Mouse (Mus musculus) thymus, adult 2 months (tissue): ENCODE results near the gene Sntg2. TPM values are rescaled to one million over a fixed set of nuclear protein-coding genes. Genes with fewer than 3 reads are reported as not detected.

Experiments
- DNase-seq: peaks from one replicate; pipeline ENCODE4 v3.0.0; 2021
- H3K27ac ChIP-seq: fragments of 200-500 bp; 2 replicates; pipeline ENCODE4 v1.5.1; 2012; ENCODE audit warnings: low read length, control low read depth; ENCODE audit not compliant: control insufficient read depth, insufficient read depth
- H3K27me3 ChIP-seq: fragments of 200-500 bp; 2 replicates; pipeline ENCODE4 v1.6.1; 2012; ENCODE audit warnings: mild to moderate bottlenecking, low read length, moderate library complexity, mixed read lengths; ENCODE audit not compliant: control insufficient read depth, insufficient read depth
- H3K36me3 ChIP-seq: fragments of 200-500 bp; 2 replicates; pipeline ENCODE4 v1.6.1; 2012; ENCODE audit warnings: mild to moderate bottlenecking, low read length, moderate library complexity; ENCODE audit not compliant: control insufficient read depth, insufficient read depth
- H3K4me1 ChIP-seq: fragments of 200-500 bp; replicated peaks from 2 replicates; pipeline ENCODE4 v1.6.1; 2012; ENCODE audit warnings: low read length; ENCODE audit not compliant: control insufficient read depth, insufficient read depth
- H3K4me3 ChIP-seq: fragments of 200-500 bp; 2 replicates; pipeline ENCODE4 v1.5.1; 2012; ENCODE audit warnings: mild to moderate bottlenecking, low read length, control low read depth, moderate library complexity; ENCODE audit not compliant: control insufficient read depth, insufficient read depth
- CTCF ChIP-seq: fragments of 200-500 bp; IDR thresholded peaks from 2 replicates; pipeline ENCODE4 v1.5.1; 2012; ENCODE audit warnings: mild to moderate bottlenecking, control low read depth, low read length, moderate library complexity, borderline replicate concordance; ENCODE audit not compliant: control insufficient read depth, poor library complexity, insufficient read depth; ENCODE audit errors: extremely low read depth
- POLR2A ChIP-seq: fragments of 200-500 bp; IDR thresholded peaks from 2 replicates; pipeline ENCODE4 v1.6.1; 2012; ENCODE audit warnings: mild to moderate bottlenecking, low read length, control low read depth, moderate library complexity; ENCODE audit not compliant: control insufficient read depth, poor library complexity, insufficient read depth; ENCODE audit errors: extremely low read depth
- WGBS: fragments of 180-500 bp; shearing (Covaris S2); methylation state at CpG from one replicate; pipeline ENCODE4 v1.1.7; 2018; 5-methylcytosine and 5-hydroxymethylcytosine counted together
- polyA plus RNA-seq: library from polyadenylated mRNA; depleted of rRNA; stranded (reverse); fragments of >200 nt; gene quantifications from 2 replicates; pipeline ENCODE4 v1.2.3, GENCODE M21; 2012

The Sntg2 gene
- polyA plus RNA-seq, 1 experiment, result 0.22 TPM

GRCm38 (mm10) chr12:30216762-30217441 lies 156.3 kb downstream of the Sntg2 start:
- no peaks in the 10 kb centered on the region for H3K4me1 ChIP-seq
- no peaks in the 10 kb centered on the region for H3K27me3 ChIP-seq
- no peak overlapping the region for H3K4me3 ChIP-seq
- DNase-seq, result no peak
- TF ChIP-seq POLR2A, result no peak
- no peak for TF ChIP-seq CTCF
- H3K27ac ChIP-seq, result no peak overlapping the region
- H3K36me3 ChIP-seq, result no peaks in the 10 kb centered on the region
- WGBS, result 89% methylated on average over 6 of the region's 6 CpGs

GRCm38 (mm10) chr12:30214761-30215160 lies 158.4 kb downstream of the Sntg2 start:
- 89% methylated on average over 2 of the region's 2 CpGs for WGBS
- Histone ChIP-seq H3K4me1 (no peaks in the 10 kb centered on the region), H3K4me3 (no peak overlapping the region), H3K27ac (no peak overlapping the region), H3K27me3 (no peaks in the 10 kb centered on the region), H3K36me3 (no peaks in the 10 kb centered on the region)
- no peak for TF ChIP-seq CTCF
- no peak for TF ChIP-seq POLR2A
- no peak for DNase-seq

- Histone ChIP-seq H3K27ac (no peak overlapping the region), H3K27me3 (no peaks in the 10 kb centered on the region), H3K36me3 (no peaks in the 10 kb centered on the region), H3K4me1 (no peaks in the 10 kb centered on the region), H3K4me3 (no peak overlapping the region)
- no peak for DNase-seq
- TF ChIP-seq CTCF (no peak), POLR2A (no peak)
- WGBS, result 92% methylated on average over 2 of the region's 2 CpGs
These were observed 162.8 kb downstream of the Sntg2 start for GRCm38 (mm10) chr12:30210388-30210787.

GRCm38 (mm10) chr12:30208527-30208926 lies 164.6 kb downstream of the Sntg2 start:
- Histone ChIP-seq H3K27me3 (no peaks in the 10 kb centered on the region), H3K4me1 (no peaks in the 10 kb centered on the region), H3K27ac (no peak overlapping the region), H3K36me3 (no peaks in the 10 kb centered on the region), H3K4me3 (no peak overlapping the region)
- 87% methylated on average over 2 of the region's 2 CpGs for WGBS
- no peak for DNase-seq
- TF ChIP-seq POLR2A, result no peak
- no peak for TF ChIP-seq CTCF

GRCm38 (mm10) chr12:30208087-30208486 lies 165.1 kb downstream of the Sntg2 start:
- no peak for DNase-seq
- 82% methylated on average over 5 of the region's 5 CpGs for WGBS
- no peaks in the 10 kb centered on the region for H3K27me3 ChIP-seq
- no peak overlapping the region for H3K4me3 ChIP-seq
- H3K27ac ChIP-seq, result no peak overlapping the region
- TF ChIP-seq CTCF, result no peak
- no peak for TF ChIP-seq POLR2A
- no peaks in the 10 kb centered on the region for H3K36me3 ChIP-seq
- H3K4me1 ChIP-seq, result no peaks in the 10 kb centered on the region

GRCm38 (mm10) chr12:30204457-30204856 lies 168.7 kb downstream of the Sntg2 start:
- 66% methylated on average over 4 of the region's 4 CpGs for WGBS
- DNase-seq, result no peak
- Histone ChIP-seq H3K27me3 (no peaks in the 10 kb centered on the region), H3K36me3 (no peaks in the 10 kb centered on the region), H3K4me3 (no peak overlapping the region), H3K4me1 (no peaks in the 10 kb centered on the region), H3K27ac (no peak overlapping the region)
- TF ChIP-seq POLR2A, result no peak
- no peak for TF ChIP-seq CTCF

- H3K36me3 ChIP-seq, result no peaks in the 10 kb centered on the region
- no peaks in the 10 kb centered on the region for H3K4me1 ChIP-seq
- no peak overlapping the region for H3K27ac ChIP-seq
- no peak overlapping the region for H3K4me3 ChIP-seq
- no peak for TF ChIP-seq CTCF
- TF ChIP-seq POLR2A, result no peak
- H3K27me3 ChIP-seq, result no peaks in the 10 kb centered on the region
- 97% methylated on average over 1 of the region's 1 CpGs for WGBS
- no peak for DNase-seq
These were observed 170.4 kb downstream of the Sntg2 start for GRCm38 (mm10) chr12:30202763-30203162.
